ENCODE assay signal across 8 mouse cellular contexts in the genomic region with DNA sequence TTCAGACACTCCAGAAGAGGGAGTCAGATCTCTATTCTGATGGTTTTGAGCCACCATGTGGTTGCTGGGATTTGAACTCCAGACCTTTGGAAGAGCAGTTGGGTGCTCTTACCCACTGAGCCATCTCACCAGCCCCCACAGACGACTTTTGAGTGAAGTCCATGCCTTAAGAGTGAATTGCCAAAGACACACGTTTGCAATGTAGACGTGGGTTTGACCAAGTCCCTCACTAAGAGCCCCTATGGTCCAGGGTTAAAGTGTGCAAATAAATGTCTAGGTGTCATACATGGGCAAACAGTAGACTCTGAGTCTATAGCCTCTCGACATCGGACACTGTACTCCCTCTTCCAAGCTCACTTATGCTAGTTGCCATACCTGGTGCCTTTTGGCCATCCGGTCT. TPM values are rescaled to one million over a fixed set of nuclear protein-coding genes. Genes with fewer than 3 reads are reported as not detected.
DNase-seq lines count a peak whose midpoint lies in the region; ATAC-seq and TF ChIP-seq lines count a peak whose summit lies in the region.

No protein-coding gene starts in this region.

- H3K4me3 ChIP-seq in heart, embryonic 11.5 days (ENCODE audit: low read depth, low read length) = peak overlapping the region; percentile 98
- H3K4me3 ChIP-seq in G1E (ENCODE audit: low read depth, low read length) = peak overlapping the region; percentile 18; the same call in 1 of the 2 replicates
- H3K4me3 ChIP-seq in heart, embryonic 15.5 days = peak overlapping the region; percentile 99
- H3K4me3 ChIP-seq in macrophage (ENCODE audit: inconsistent target) = peak overlapping the region; percentile 63

- peaks cover 5% of the 10 kb centered on the region for H3K36me3 ChIP-seq in heart, embryonic 11.5 days (ENCODE audit: control insufficient read depth, insufficient read depth, low read length)
- peaks cover 29% of the 10 kb centered on the region for H3K36me3 ChIP-seq in G1E (replicated peaks)
- no peaks in the 10 kb centered on the region for H3K36me3 ChIP-seq in heart, embryonic 15.5 days
- no peaks in the 10 kb centered on the region for H3K36me3 ChIP-seq in macrophage (ENCODE audit: inconsistent target)

- H3K4me1 ChIP-seq in heart, embryonic 11.5 days (ENCODE audit: control insufficient read depth, insufficient read depth, low read length) = peaks cover 8% of the 10 kb centered on the region
- H3K4me1 ChIP-seq in G1E (ENCODE audit: insufficient read depth, low read depth, low read length) = peaks cover 22% of the 10 kb centered on the region
- H3K4me1 ChIP-seq in heart, embryonic 15.5 days (replicated peaks) = peaks cover 25% of the 10 kb centered on the region

- H3K27me3 ChIP-seq in heart, embryonic 11.5 days (ENCODE audit: control insufficient read depth, insufficient read depth, low read length) = no peaks in the 10 kb centered on the region
- peaks cover 19% of the 10 kb centered on the region for H3K27me3 ChIP-seq in G1E (ENCODE audit: insufficient read depth, low read length)
- H3K27me3 ChIP-seq in heart, embryonic 15.5 days = no peaks in the 10 kb centered on the region

- no peaks in the 10 kb centered on the region for H3K9me3 ChIP-seq in heart, embryonic 11.5 days (replicated peaks; ENCODE audit: control insufficient read depth, low read length)
- H3K9me3 ChIP-seq in G1E (replicated peaks) = no peaks in the 10 kb centered on the region
- H3K9me3 ChIP-seq in heart, embryonic 15.5 days (replicated peaks) = no peaks in the 10 kb centered on the region

- H3K4me2 ChIP-seq in heart, embryonic 11.5 days = peak overlapping the region; percentile 74
- H3K4me2 ChIP-seq in heart, embryonic 15.5 days = peak overlapping the region; percentile 87

- ATAC-seq in heart, embryonic 11.5 days (replicated peaks; ENCODE audit: insufficient number of reproducible peaks, low FRiP score, low TSS enrichment) = no peak
- ATAC-seq in G1E (ENCODE audit: extremely low read depth, insufficient number of reproducible peaks, low FRiP score, poor library complexity, severe bottlenecking) = no peak
- ATAC-seq in heart, embryonic 15.5 days (replicated peaks; ENCODE audit: insufficient number of reproducible peaks, insufficient read depth, low FRiP score, low read depth) = no peak
- no peak for ATAC-seq in frontal cortex, adult (ENCODE audit: low TSS enrichment)

- H3K27ac ChIP-seq in heart, embryonic 11.5 days (ENCODE audit: low read depth, low read length) = no peak overlapping the region
- H3K27ac ChIP-seq in heart, embryonic 15.5 days = no peak overlapping the region
- peak overlapping the region; percentile 45; the same call in 1 of the 2 replicates for H3K27ac ChIP-seq in macrophage

- intact Hi-C loops in heart, postnatal 14 days (cut with DNase I) = loop anchor here (5.0 kb wide), 1 partner anchor 213 kb away; no protein-coding TSS in a partner anchor
- intact Hi-C loops in left cerebral cortex, postnatal 14 days (cut with DNase I) = loop anchor here (5.0 kb wide), 1 partner anchor 47 kb away; no protein-coding TSS in a partner anchor

- no peak for DNase-seq in heart, postnatal 14 days
- no peak for DNase-seq in G1E (ENCODE audit: low spot score)
- DNase-seq in right cerebral cortex, postnatal 4 days = no peak
- DNase-seq in left cerebral cortex, postnatal 14 days (ENCODE audit: low spot score in 2 of 2) = no peak

- no peak overlapping the region for H3K9ac ChIP-seq in heart, embryonic 11.5 days (ENCODE audit: low read depth, low read length)
- peak overlapping the region; percentile 100 for H3K9ac ChIP-seq in heart, embryonic 15.5 days

- no peak for TF ChIP-seq CTCF in G1E (IDR thresholded peaks at IDR 0.05; ENCODE audit: low read depth, low read length)

- peaks cover 55% of the 10 kb centered on the region for H3K79me2 ChIP-seq in macrophage (ENCODE audit: inconsistent target)

- WGBS in heart, embryonic 11.5 days (ENCODE audit: insufficient replicate concordance) = 81% methylated on average over 6 of the region's 6 CpGs
- WGBS in heart, embryonic 15.5 days = 75% methylated on average over 6 of the region's 6 CpGs
- 69% methylated on average over 6 of the region's 6 CpGs for WGBS in macrophage (ENCODE audit: missing documents)

RNA-seq across cellular contexts. Expression of a gene that starts 2.3 kb away (rescaled TPM):
- polyA plus RNA-seq in heart, embryonic 11.5 days (2014; fragmentation: Nextera tagmentation; extraction: Ambion mirVana) = 22.2 and 27.6 TPM in 2 replicates
- 10 to 100 TPM; 35.3 to 40.1 TPM for total RNA-seq in heart, postnatal 14 days (2021)
- 26.0 and 32.4 TPM in 2 replicates for total RNA-seq in G1E (2014; fragmentation: Nextera tagmentation)
- 29.9 and 36.4 TPM in 2 replicates for total RNA-seq in G1E (2017)
- 5.3 and 6.4 TPM in 2 replicates for polyA plus RNA-seq in G1E (2012)
- 19.6 and 20.9 TPM in 2 replicates for polyA plus RNA-seq in heart, embryonic 15.5 days (2015; fragmentation: Nextera tagmentation; extraction: Ambion mirVana)
- total RNA-seq in macrophage (2018; cell fraction: chromatin; rRNA removed) = 100 to 1,000 TPM in 24 of 26 experiments, 10 to 100 TPM in 2; 88.4 to 245 (median 174) TPM
- total RNA-seq in macrophage (2018; cell fraction: cytosol; rRNA removed) = 10 to 100 TPM; 11.6 to 31.1 (median 23.0) TPM
- 100 to 1,000 TPM in 8 of 26 experiments, 10 to 100 TPM in 18; 51.8 to 141 (median 84.1) TPM for total RNA-seq in macrophage (2018; cell fraction: nucleus; rRNA removed)
- 16.2 to 28.8 TPM (median 20.6 TPM) in 3 replicates for polyA plus RNA-seq in macrophage (2018)
- 10 to 100 TPM; 54.5 to 54.7 TPM for total RNA-seq in left cerebral cortex, postnatal 14 days (2021)

Comparison
In these comparisons a context has a peak if more than half of its experiments do, and no peak if none do; other contexts are left out.
1. H3K4me3 ChIP-seq: peak in every context shown above with its lines; median percentile 99 in heart, embryonic 15.5 days; 98 in heart, embryonic 11.5 days; 63 in macrophage; 18 in G1E.